Mouse (Mus musculus): ENCODE measurements around the gene Pdk2.

DNA sequence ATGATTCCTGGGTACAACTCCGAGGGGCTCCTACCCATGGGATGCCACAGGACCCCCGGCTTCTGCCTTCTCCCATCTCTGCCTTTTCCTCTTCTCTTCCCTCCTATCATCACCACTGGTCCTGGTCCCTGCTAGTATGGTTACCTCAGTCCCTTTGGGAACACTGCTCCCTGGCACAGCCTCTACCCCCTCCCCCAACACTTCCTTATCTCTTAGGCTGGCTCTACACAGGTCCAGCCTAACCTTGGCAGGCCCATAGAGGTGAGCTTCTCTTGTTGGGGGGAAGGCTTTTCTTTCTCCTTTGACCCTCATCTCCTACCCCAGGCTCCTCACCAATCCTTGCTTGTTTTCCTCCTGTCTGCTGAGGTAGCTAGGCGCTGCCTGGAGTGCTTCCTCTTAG, 25.7 kb downstream of the Pdk2 start:
- no peak for TF ChIP-seq POLR2A (IDR thresholded peaks at IDR 0.05; ENCODE audit: insufficient read depth, low read length)
- no peak for TF ChIP-seq CTCF (IDR thresholded peaks at IDR 0.05; ENCODE audit: low read depth, low read length)
